ENCODE assay signal across 7 mouse cellular contexts in genomic region chr12:61522829-61523370, GRCm38 (mm10). TPM values are rescaled to one million over a fixed set of nuclear protein-coding genes. Genes with fewer than 3 reads are reported as not detected.
DNase-seq lines count a peak whose midpoint lies in the region; ATAC-seq and TF ChIP-seq lines count a peak whose summit lies in the region.

Lrfn5 (plus strand) TSS chr12:61523150.

- TF ChIP-seq CTCF in G1E (IDR thresholded peaks at IDR 0.05; ENCODE audit: low read depth, low read length): no peak
- TF ChIP-seq CTCF in midbrain, postnatal 0 days (IDR thresholded peaks at IDR 0.05): peak; percentile 23; the same call in 1 of the 2 replicates

- peak within 1 kb of the TSS; percentile 75 for H3K9ac ChIP-seq in forebrain, embryonic 12.5 days
- peak within 1 kb of the TSS; percentile 85 for H3K9ac ChIP-seq in hindbrain, embryonic 15.5 days
- H3K9ac ChIP-seq in midbrain, postnatal 0 days (replicated peaks; ENCODE audit: low read length, poor library complexity, severe bottlenecking): peak within 1 kb of the TSS; percentile 88

- ATAC-seq in G1E (ENCODE audit: extremely low read depth, insufficient number of reproducible peaks, low FRiP score, poor library complexity, severe bottlenecking): no peak
- ATAC-seq in forebrain, embryonic 12.5 days (ENCODE audit: low FRiP score): peak; percentile 89
- peak; percentile 86 for ATAC-seq in hindbrain, embryonic 15.5 days (ENCODE audit: low FRiP score, low read depth)
- peak; percentile 86 for ATAC-seq in midbrain, postnatal 0 days (ENCODE audit: low FRiP score)

- peaks cover 32% of the 10 kb centered on the region for H3K9me3 ChIP-seq in G1E (replicated peaks)
- no peaks in the 10 kb centered on the region for H3K9me3 ChIP-seq in forebrain, embryonic 12.5 days
- H3K9me3 ChIP-seq in hindbrain, embryonic 15.5 days: no peaks in the 10 kb centered on the region
- H3K9me3 ChIP-seq in midbrain, postnatal 0 days (ENCODE audit: low read length): no peaks in the 10 kb centered on the region

- peak within 1 kb of the TSS; percentile 86 for H3K27ac ChIP-seq in forebrain, embryonic 12.5 days
- peak within 1 kb of the TSS; percentile 95 for H3K27ac ChIP-seq in hindbrain, embryonic 15.5 days (replicated peaks)
- peak within 1 kb of the TSS; percentile 92 for H3K27ac ChIP-seq in midbrain, postnatal 0 days (ENCODE audit: low read depth, low read length)

- no peaks in the 10 kb centered on the region for H3K36me3 ChIP-seq in G1E (replicated peaks)
- no peaks in the 10 kb centered on the region for H3K36me3 ChIP-seq in forebrain, embryonic 12.5 days (replicated peaks)
- no peaks in the 10 kb centered on the region for H3K36me3 ChIP-seq in hindbrain, embryonic 15.5 days
- no peaks in the 10 kb centered on the region for H3K36me3 ChIP-seq in midbrain, postnatal 0 days (ENCODE audit: insufficient read depth, low read length)

- H3K4me3 ChIP-seq in G1E (ENCODE audit: low read depth, low read length): peak within 1 kb of the TSS; percentile 16; the same call in 1 of the 2 replicates
- peak within 1 kb of the TSS; percentile 63 for H3K4me3 ChIP-seq in forebrain, embryonic 12.5 days (replicated peaks)
- H3K4me3 ChIP-seq in hindbrain, embryonic 15.5 days: peak within 1 kb of the TSS; percentile 64
- H3K4me3 ChIP-seq in midbrain, postnatal 0 days (ENCODE audit: low read depth, low read length): peak within 1 kb of the TSS; percentile 78

- intact Hi-C loops in left cerebral cortex, postnatal 36 days (cut with DNase I): loop anchor here (10.0 kb wide), 1 partner anchor 202 kb away; no protein-coding TSS in a partner anchor

- H3K4me1 ChIP-seq in G1E (ENCODE audit: insufficient read depth, low read depth, low read length): no peaks in the 10 kb centered on the region
- peaks cover 23% of the 10 kb centered on the region for H3K4me1 ChIP-seq in forebrain, embryonic 12.5 days
- H3K4me1 ChIP-seq in hindbrain, embryonic 15.5 days (replicated peaks): peaks cover 13% of the 10 kb centered on the region; the same call in 1 of the 2 replicates
- H3K4me1 ChIP-seq in midbrain, postnatal 0 days (ENCODE audit: insufficient read depth, low read length): no peaks in the 10 kb centered on the region

- H3K27me3 ChIP-seq in G1E (ENCODE audit: insufficient read depth, low read length): no peaks in the 10 kb centered on the region
- H3K27me3 ChIP-seq in forebrain, embryonic 12.5 days: peaks cover 37% of the 10 kb centered on the region
- H3K27me3 ChIP-seq in hindbrain, embryonic 15.5 days: 0 out of 2 replicates have a peak, but pooled peaks cover 3% of the 10 kb centered on the region
- no peaks in the 10 kb centered on the region for H3K27me3 ChIP-seq in midbrain, postnatal 0 days (ENCODE audit: insufficient read depth, low read length)

- H3K4me2 ChIP-seq in forebrain, embryonic 12.5 days: peak within 1 kb of the TSS; percentile 83
- H3K4me2 ChIP-seq in hindbrain, embryonic 15.5 days: peak within 1 kb of the TSS; percentile 66
- H3K4me2 ChIP-seq in midbrain, postnatal 0 days (ENCODE audit: low read depth, low read length, poor library complexity, severe bottlenecking): peak within 1 kb of the TSS; percentile 60

- WGBS in forebrain, embryonic 12.5 days: under 1% methylated on average over 42 of the region's 50 CpGs
- under 1% methylated on average over 50 of the region's 50 CpGs for WGBS in hindbrain, embryonic 15.5 days
- under 1% methylated on average over 36 of the region's 50 CpGs for WGBS in midbrain, postnatal 0 days

- DNase-seq in G1E (ENCODE audit: low spot score): no peak
- peak; percentile 52 for DNase-seq in adrenal gland, postnatal 14 days
- peak; percentile 80 to 86 for DNase-seq in left cerebral cortex, postnatal 36 days (ENCODE audit: low spot score in 2 of 2)
- DNase-seq in midbrain, postnatal 0 days (ENCODE audit: low spot score): peak; percentile 76
- DNase-seq in yolk sac, embryonic 10.5 days (ENCODE audit: low spot score): peak; percentile 32

RNA-seq across cellular contexts. Expression of gene Lrfn5, which starts in this region (rescaled TPM):
- total RNA-seq in G1E (2014; fragmentation: Nextera tagmentation) (not detected in 2 replicates), G1E (2017) (0.12 and 0.33 TPM in 2 replicates)
- polyA plus RNA-seq in G1E (2012): not detected in 2 replicates
- 0.33 TPM in 1 of 2 replicates, not detected in the other for total RNA-seq in adrenal gland, postnatal 14 days (2021)
- 10.4 and 13.9 TPM in 2 replicates for polyA plus RNA-seq in forebrain, embryonic 12.5 days (2016; fragmentation: Nextera tagmentation; extraction: Ambion mirVana)
- polyA plus RNA-seq in hindbrain, embryonic 15.5 days (2015; fragmentation: Nextera tagmentation; extraction: Ambion mirVana): 71.1 and 74.5 TPM in 2 replicates
- total RNA-seq in left cerebral cortex, postnatal 36 days (2021): 100 to 1,000 TPM; 114 to 120 TPM
- total RNA-seq in midbrain, postnatal 0 days (2014; rRNA removed): 131 and 148 TPM in 2 replicates
- 82.8 and 95.9 TPM in 2 replicates for polyA plus RNA-seq in midbrain, postnatal 0 days (2015; fragmentation: Nextera tagmentation; extraction: Ambion mirVana)

Comparison
In these comparisons a context has a peak if more than half of its experiments do, and no peak if none do; other contexts are left out.
1. RNA of gene Lrfn5 (total RNA-seq): 131 to 148 TPM in midbrain, postnatal 0 days and 114 to 120 TPM in left cerebral cortex, postnatal 36 days; 0.33 TPM in adrenal gland, postnatal 14 days and 0.12 to 0.33 TPM in G1E; every median in the first group is over 10 times any median in the second.
2. RNA of gene Lrfn5 (polyA plus RNA-seq): 82.8 to 95.9 TPM in midbrain, postnatal 0 days, 71.1 to 74.5 TPM in hindbrain, embryonic 15.5 days and 10.4 to 13.9 TPM in forebrain, embryonic 12.5 days; not detected in G1E; every median in the first group is over 10 times any median in the second.
3. Peak in DNase-seq in adrenal gland, postnatal 14 days; RNA of the gene not detected or under 1 TPM.
4. H3K4me3 ChIP-seq: peak in every context shown above with its lines; median percentile 78 in midbrain, postnatal 0 days; 64 in hindbrain, embryonic 15.5 days; 63 in forebrain, embryonic 12.5 days; 16 in G1E.
5. Peak in every context shown above with its lines, with median percentiles within 50 percentile points of each other: H3K27ac ChIP-seq, H3K4me2 ChIP-seq and H3K9ac ChIP-seq.